Mouse (Mus musculus) left cerebral cortex, adult 6 months (tissue): ENCODE measurements around the gene Pigk. TPM values are rescaled to one million over a fixed set of nuclear protein-coding genes. Genes with fewer than 3 reads are reported as not detected.

Source experiments
- long read RNA-seq, 2 experiments: library from polyadenylated mRNA; unstranded; transcript quantifications; one replicate each; pipeline ENCODE4 v2.0.0; 2019 to 2020
- polyA plus RNA-seq: library from polyadenylated mRNA; unstranded; fragments of <200 nt; fragmentation: Nextera tagmentation; gene quantifications from 2 replicates; pipeline ENCODE4 v1.2.3, GENCODE M21; 2021

Gene Pigk
- 43.9 and 57.9 TPM in 2 replicates for polyA plus RNA-seq
- long read RNA-seq, experiment 1, full-length matches to known transcripts = 227 of 274 reads
- long read RNA-seq, experiment 1, partial matches to known transcripts = 19 of 274 reads
- long read RNA-seq, experiment 1, other reads (novel, unspliced or antisense) = 28 of 274 reads
- long read RNA-seq, experiment 2, full-length matches to known transcripts = 55 of 94 reads
- long read RNA-seq, experiment 2, partial matches to known transcripts = 9 of 94 reads
- long read RNA-seq, experiment 2, other reads (novel, unspliced or antisense) = 30 of 94 reads

GRCm38 (mm10) chr3:152713991-152714902, at the start of gene Pigk:
Gene Pigk, plus strand, starts transcription at chr3:152714100.

GRCm38 (mm10) chr3:152668239-152668638, 45.7 kb upstream of the Pigk start, which contains the start of gene Ak5:
Gene Ak5, minus strand, starts transcription at chr3:152668360.

GRCm38 (mm10) chr3:152981988-152982387, 268.1 kb downstream of the Pigk start, which contains the start of gene St6galnac5:
Gene St6galnac5, minus strand, starts transcription at chr3:152982246.

Other genes starting within 250 kb of the Pigk start
- gene Ak5, start 45.7 kb upstream of the Pigk start, polyA plus RNA-seq = 97.7 and 105 TPM in 2 replicates